10 mouse cellular contexts compared by ENCODE assay signal in the genomic region with DNA sequence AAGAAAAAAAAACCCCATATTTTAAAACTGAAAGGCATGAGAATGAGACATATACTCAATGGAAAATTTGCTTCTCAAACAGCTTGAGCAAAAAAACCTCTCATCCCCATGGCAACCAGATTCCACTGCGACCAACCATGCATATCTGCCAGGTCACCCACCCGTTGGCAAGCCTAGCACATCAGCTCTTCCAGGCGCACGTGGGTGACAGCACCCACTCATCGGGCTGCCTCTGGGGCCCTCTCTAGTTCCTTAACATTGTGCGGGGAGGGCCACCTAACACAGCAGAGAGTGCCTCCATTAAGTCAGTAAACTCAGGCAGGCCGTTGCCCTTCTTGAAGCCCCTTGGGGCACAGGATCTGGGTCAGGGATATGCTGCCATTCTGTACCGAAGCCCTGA. TPM values are rescaled to one million over a fixed set of nuclear protein-coding genes. Genes with fewer than 3 reads are reported as not detected.
DNase-seq lines count a peak whose midpoint lies in the region.
"Had no signal": no experiment of that assay in that cellular context is flagged by ENCODE, and none has a peak within 500 bp of the region (broad histone marks: within the 10 kb centered on the region; RNA-seq: fewer than 3 reads in every experiment).

No protein-coding gene starts in this region.

- H3K9me3 ChIP-seq in heart, embryonic 10.5 days: no peaks in the 10 kb centered on the region
- H3K9me3 ChIP-seq: midbrain, embryonic 12.5 days had no signal

- peaks cover 35% of the 10 kb centered on the region for H3K4me1 ChIP-seq in heart, embryonic 10.5 days

- H3K36me3 ChIP-seq in heart, embryonic 10.5 days: no peaks in the 10 kb centered on the region

- no peaks in the 10 kb centered on the region for H3K27me3 ChIP-seq in heart, embryonic 10.5 days (ENCODE audit: insufficient read depth, poor library complexity, severe bottlenecking)
- H3K27me3 ChIP-seq: midbrain, embryonic 12.5 days had no signal

- H3K27ac ChIP-seq in heart, embryonic 10.5 days: no peak overlapping the region
- H3K27ac ChIP-seq: midbrain, embryonic 12.5 days had no signal

- DNase-seq in ovary, adult 18-20 months (ENCODE audit: low spot score): peak; percentile 22
- no peak for DNase-seq in ovary, postnatal 14 days (ENCODE audit: low spot score)
- peak; percentile 41 to 59 for DNase-seq in kidney, adult 8-10 months
- peak; percentile 89 to 98 for DNase-seq in left cerebral cortex, postnatal 25 days (ENCODE audit: low spot score in 2 of 2)
- peak; percentile 97 for DNase-seq in telencephalon, adult 2 months (ENCODE audit: low read depth, low spot score)
- DNase-seq in urinary bladder, adult 18-20 months (ENCODE audit: low spot score in 2 of 2): no peak
- no peak for DNase-seq in heart, embryonic 10.5 days (ENCODE audit: low spot score)
- DNase-seq in spleen, postnatal 10 days (ENCODE audit: low spot score in 2 of 2): no peak
- DNase-seq: thymus, postnatal 36 days had no signal

- intact Hi-C loops in left cerebral cortex, postnatal 25 days (cut with DNase I): loop anchor here (1.0 kb wide), 1 partner anchor 9 kb away; no protein-coding TSS in a partner anchor

- 71% methylated on average over 8 of the region's 8 CpGs for WGBS in heart, embryonic 10.5 days

- H3K4me3 ChIP-seq in heart, embryonic 10.5 days: no peak overlapping the region
- H3K4me3 ChIP-seq: midbrain, embryonic 12.5 days had no signal

RNA-seq across cellular contexts. Expression of gene Chrna1, which starts 24.9 kb away (rescaled TPM):
- total RNA-seq in left cerebral cortex, postnatal 25 days (2021): under 1 TPM in 1 of 2 experiments, not detected in 1; 0.18 TPM
- polyA plus RNA-seq in heart, embryonic 10.5 days (2016; fragmentation: Nextera tagmentation; extraction: Ambion mirVana): 0.16 and 0.45 TPM in 2 replicates

Comparison
In these comparisons a context has a peak if more than half of its experiments do, and no peak if none do; other contexts are left out.
1. DNase-seq: peak in ovary, adult 18-20 months (single experiment), kidney, adult 8-10 months (2 of 2), left cerebral cortex, postnatal 25 days (2 of 2) and telencephalon, adult 2 months (single experiment); none in ovary, postnatal 14 days (single experiment), urinary bladder, adult 18-20 months (0 of 2), heart, embryonic 10.5 days (single experiment) and spleen, postnatal 10 days (0 of 2).